Mouse (Mus musculus): Measurements from ENCODE around the gene Sorcs3.

- TF ChIP-seq RCOR1 (IDR thresholded peaks at IDR 0.05; ENCODE audit: low read depth, low read length) = no peak
- no peak for TF ChIP-seq POLR2AphosphoS2 (IDR thresholded peaks at IDR 0.05; ENCODE audit: low read length)
- TF ChIP-seq CHD1 (IDR thresholded peaks at IDR 0.05; ENCODE audit: low read depth, low read length) = no peak
- TF ChIP-seq UBTF (IDR thresholded peaks at IDR 0.05; ENCODE audit: borderline replicate concordance, insufficient read depth, low read depth, low read length) = no peak
- TF ChIP-seq EP300 (IDR thresholded peaks at IDR 0.05; ENCODE audit: low read depth in 1 of 2, low read length in 2 of 2) = no peak
- no peak for TF ChIP-seq POLR2A (IDR thresholded peaks at IDR 0.05; ENCODE audit: control insufficient read depth in 1 of 2, insufficient read depth in 1 of 2, low read depth in 1 of 2, low read length in 2 of 2, poor library complexity in 1 of 2)
- TF ChIP-seq CTCF (IDR thresholded peaks at IDR 0.05 in 2 of 3, conservative IDR thresholded peaks at IDR 0.05 in 1 of 3; ENCODE audit: control insufficient read depth in 1 of 3, insufficient read depth in 1 of 3, low read depth in 2 of 3, low read length in 3 of 3, poor library complexity in 1 of 3, severe bottlenecking in 1 of 3) = no peak
- no peak for TF ChIP-seq USF1 (IDR thresholded peaks at IDR 0.05; ENCODE audit: low read depth, low read length)
- TF ChIP-seq USF2 (IDR thresholded peaks at IDR 0.05; ENCODE audit: borderline replicate concordance in 1 of 2, insufficient read depth in 1 of 2, low read depth in 1 of 2, low read length in 2 of 2) = no peak
- no peak for TF ChIP-seq MEF2A (IDR thresholded peaks at IDR 0.05; ENCODE audit: extremely low read depth, insufficient replicate concordance, low read depth, low read length, poor library complexity, severe bottlenecking)
Observed at GRCm38 (mm10) chr19:48285602-48286225, 79.9 kb downstream of the Sorcs3 start.
